Mouse (Mus musculus) layer of hippocampus, adult 18-20 months (tissue): ENCODE results near the gene Igf1. TPM values are rescaled to one million over a fixed set of nuclear protein-coding genes. Genes with fewer than 3 reads are reported as not detected.

Experiments used
- DNase-seq, 2 experiments: peaks; one replicate each; pipeline ENCODE4 v3.0.0; 2022; ENCODE audit warnings: low spot score in 2 of 2
- total RNA-seq, 2 experiments: library from RNA; stranded (reverse); gene quantifications; 2 replicates each; pipeline ENCODE4 v1.2.3; 2021

Gene Igf1
- total RNA-seq, 2 experiments from 2014 or later = 5.8 to 6.2 TPM

- DNase-seq = no peak
These were observed 37.3 kb downstream of the Igf1 start for GRCm38 (mm10) chr10:87895351-87895750.

- DNase-seq = no peak
These were observed 39.3 kb downstream of the Igf1 start for GRCm38 (mm10) chr10:87897331-87897730.

- DNase-seq = no peak
These were observed 40.8 kb downstream of the Igf1 start for GRCm38 (mm10) chr10:87898826-87899225.

GRCm38 (mm10) chr10:87901916-87902315 is 43.9 kb downstream of the Igf1 start:
- DNase-seq = no peak

GRCm38 (mm10) chr10:87904324-87904723 is 46.3 kb downstream of the Igf1 start:
- peak in 1 of 2 experiments; percentile 4 for DNase-seq

- no peak for DNase-seq
These were observed 47.0 kb downstream of the Igf1 start for GRCm38 (mm10) chr10:87905087-87905486.

- no peak for DNase-seq
These were observed 48.1 kb downstream of the Igf1 start for GRCm38 (mm10) chr10:87906121-87906520.

- DNase-seq = no peak
These were observed 48.8 kb downstream of the Igf1 start for GRCm38 (mm10) chr10:87906757-87907307.

GRCm38 (mm10) chr10:87913852-87914251 is 55.8 kb downstream of the Igf1 start:
- DNase-seq = no peak

- DNase-seq = no peak
These were observed 56.9 kb downstream of the Igf1 start for GRCm38 (mm10) chr10:87914932-87915331.

GRCm38 (mm10) chr10:87915782-87916181 is 57.7 kb downstream of the Igf1 start:
- no peak for DNase-seq

- DNase-seq = no peak
These were observed 64.2 kb downstream of the Igf1 start for GRCm38 (mm10) chr10:87922263-87922662.

GRCm38 (mm10) chr10:87926564-87926963 is 68.5 kb downstream of the Igf1 start:
- DNase-seq = no peak

- DNase-seq = peak; percentile 58 to 79
These were observed 69.1 kb downstream of the Igf1 start for GRCm38 (mm10) chr10:87927131-87927609.

- DNase-seq = no peak
These were observed 90.1 kb downstream of the Igf1 start for GRCm38 (mm10) chr10:87948192-87948591.

GRCm38 (mm10) chr10:87971536-87971935 is 113.5 kb downstream of the Igf1 start:
- peak in 1 of 2 experiments; percentile 17 for DNase-seq

- no peak for DNase-seq
These were observed 116.0 kb downstream of the Igf1 start for GRCm38 (mm10) chr10:87973911-87974631.

- no peak for DNase-seq
These were observed 127.3 kb downstream of the Igf1 start for GRCm38 (mm10) chr10:87985375-87985774.

- DNase-seq = no peak
These were observed 128.1 kb downstream of the Igf1 start for GRCm38 (mm10) chr10:87986201-87986600.
